Comparison of ENCODE assay signal across 8 mouse cellular contexts in genomic region chr5:109551041-109551765, GRCm38 (mm10). TPM values are rescaled to one million over a fixed set of nuclear protein-coding genes. Genes with fewer than 3 reads are reported as not detected.
A peak's percentile ranks its signal among the peaks of the same experiment; 100 is the strongest.
DNase-seq lines count a peak whose midpoint lies in the region; ATAC-seq lines count a peak whose summit lies in the region.

No protein-coding gene starts in this region.

- H3K9me3 ChIP-seq in liver, embryonic 11.5 days (ENCODE audit: control insufficient read depth, low read length), result peaks cover 44% of the 10 kb centered on the region

- no peaks in the 10 kb centered on the region for H3K4me1 ChIP-seq in liver, embryonic 11.5 days (replicated peaks; ENCODE audit: control insufficient read depth, insufficient read depth, low read length)

- no peaks in the 10 kb centered on the region for H3K27me3 ChIP-seq in liver, embryonic 11.5 days (replicated peaks; ENCODE audit: control insufficient read depth, insufficient read depth, low read length)
- no peaks in the 10 kb centered on the region for H3K27me3 ChIP-seq in splenic B cell, adult 2 months (ENCODE audit: control insufficient read depth, insufficient read depth, low read length, poor library complexity, severe bottlenecking)

- no peak overlapping the region for H3K9ac ChIP-seq in liver, embryonic 11.5 days (ENCODE audit: low read depth, low read length)

- peak; percentile 5 for DNase-seq in adrenal gland, postnatal 10 days
- no peak for DNase-seq in adrenal gland, adult 8-10 months
- DNase-seq in liver (peak; percentile 6), WW6 (ENCODE audit: low read depth, low spot score) (peak; percentile 58)
- DNase-seq in liver, embryonic 11.5 days (ENCODE audit: low spot score), result no peak
- peak; percentile 53 for DNase-seq in splenic B cell, adult 2 months (ENCODE audit: low read depth, low spot score)
- no peak for DNase-seq in ovary, postnatal 14 days (ENCODE audit: low spot score)
- DNase-seq in kidney, adult 8-10 months, result no peak

- ATAC-seq in liver, embryonic 11.5 days (replicated peaks; ENCODE audit: low FRiP score), result no peak

- no peak overlapping the region for H3K4me3 ChIP-seq in liver, embryonic 11.5 days (ENCODE audit: low read depth, low read length)

- peaks cover 27% of the 10 kb centered on the region for H3K36me3 ChIP-seq in liver, embryonic 11.5 days (ENCODE audit: control insufficient read depth, insufficient read depth, low read length)
- peaks cover 7% of the 10 kb centered on the region for H3K36me3 ChIP-seq in splenic B cell, adult 2 months (ENCODE audit: control insufficient read depth, insufficient read depth, low read length, poor library complexity, severe bottlenecking)

- no peak overlapping the region for H3K4me2 ChIP-seq in liver, embryonic 11.5 days

- WGBS in liver, embryonic 11.5 days, result 83% methylated on average over 25 of the region's 25 CpGs

- no peak overlapping the region for H3K27ac ChIP-seq in liver, embryonic 11.5 days (ENCODE audit: low read depth, low read length)

RNA-seq across cellular contexts. Expression of gene Crlf2, which starts 7.6 kb away (rescaled TPM):
- 10 to 100 TPM; 23.1 to 25.9 TPM for total RNA-seq in adrenal gland, postnatal 10 days (2021)
- total RNA-seq in adrenal gland, adult 8-10 months (2022), result 10 to 100 TPM; 47.3 to 60.5 (median 55.6) TPM
- 6.9 and 7.5 TPM in 2 replicates for polyA plus RNA-seq in liver, embryonic 11.5 days (2014; fragmentation: Nextera tagmentation; extraction: Ambion mirVana)

Comparison
In these comparisons a context has a peak if more than half of its experiments do, and no peak if none do; other contexts are left out.
1. DNase-seq: peak in adrenal gland, postnatal 10 days (single experiment), liver (single experiment), WW6 (single experiment) and splenic B cell, adult 2 months (single experiment); none in adrenal gland, adult 8-10 months (single experiment), liver, embryonic 11.5 days (single experiment), ovary, postnatal 14 days (single experiment) and kidney, adult 8-10 months (0 of 2).